ENCODE assay signal across 7 mouse cellular contexts in the genomic region with DNA sequence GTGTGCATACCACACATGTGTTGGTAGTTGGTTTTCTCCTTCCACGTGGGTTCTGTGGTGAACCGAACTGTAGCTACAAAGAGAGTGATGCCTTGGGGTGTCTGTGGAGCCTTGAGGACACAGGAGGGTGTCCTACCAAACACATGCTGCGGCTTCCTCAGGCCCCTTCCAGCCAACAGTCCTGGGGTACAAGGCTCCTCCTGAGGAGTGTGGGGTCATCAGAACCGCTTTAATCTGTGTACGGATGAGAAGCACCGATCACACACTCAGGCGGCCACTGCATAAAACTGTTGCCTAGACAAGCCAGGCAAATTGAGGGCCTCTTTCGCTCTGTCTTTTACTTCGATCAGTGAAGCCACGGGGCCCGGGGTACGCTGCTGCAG. TPM values are rescaled to one million over a fixed set of nuclear protein-coding genes. Genes with fewer than 3 reads are reported as not detected.
DNase-seq lines count a peak whose midpoint lies in the region; ATAC-seq and TF ChIP-seq lines count a peak whose summit lies in the region.

No protein-coding gene starts in this region.

- H3K36me3 ChIP-seq in MEL (ENCODE audit: control insufficient read depth in 1 of 2, insufficient read depth in 2 of 2, low read length in 2 of 2): peaks cover 0 to 26% of the 10 kb centered on the region in 2 experiments; a peak in 2 of 4 replicates
- no peaks in the 10 kb centered on the region for H3K36me3 ChIP-seq in forebrain, embryonic 12.5 days (replicated peaks)
- H3K36me3 ChIP-seq in hindbrain, postnatal 0 days (ENCODE audit: insufficient read depth, low read length): no peaks in the 10 kb centered on the region
- no peaks in the 10 kb centered on the region for H3K36me3 ChIP-seq in limb, embryonic 13.5 days
- no peaks in the 10 kb centered on the region for H3K36me3 ChIP-seq in midbrain, embryonic 16.5 days (ENCODE audit: control insufficient read depth, insufficient read depth, low read length)

- no peak for TF ChIP-seq EP300 in MEL (IDR thresholded peaks at IDR 0.05; ENCODE audit: low read depth in 1 of 2, low read length in 2 of 2)

- peak; percentile 34 to 39; a peak in 1 of 4 replicates for TF ChIP-seq POLR2A in MEL (IDR thresholded peaks at IDR 0.05; ENCODE audit: control insufficient read depth in 1 of 2, insufficient read depth in 1 of 2, low read depth in 1 of 2, low read length in 2 of 2, poor library complexity in 1 of 2)

- TF ChIP-seq CTCF in MEL (IDR thresholded peaks at IDR 0.05 in 2 of 3, conservative IDR thresholded peaks at IDR 0.05 in 1 of 3; ENCODE audit: control insufficient read depth in 1 of 3, insufficient read depth in 1 of 3, low read depth in 2 of 3, low read length in 3 of 3, poor library complexity in 1 of 3, severe bottlenecking in 1 of 3): no peak
- no peak for TF ChIP-seq CTCF in hindbrain, postnatal 0 days (IDR thresholded peaks at IDR 0.05; ENCODE audit: low read depth)

- H3K4me3 ChIP-seq in MEL (ENCODE audit: control insufficient read depth in 1 of 2, insufficient read depth in 1 of 2, low read depth in 2 of 2, low read length in 2 of 2): peak overlapping the region; percentile 59 to 82
- H3K4me3 ChIP-seq in brown adipose tissue, adult 24 weeks (ENCODE audit: insufficient read depth, low read depth, low read length): peak overlapping the region; percentile 86
- H3K4me3 ChIP-seq in forebrain, embryonic 12.5 days (replicated peaks): peak overlapping the region; percentile 79
- peak overlapping the region; percentile 34 for H3K4me3 ChIP-seq in hindbrain, postnatal 0 days (ENCODE audit: low read length)
- peak overlapping the region; percentile 44 for H3K4me3 ChIP-seq in limb, embryonic 13.5 days
- H3K4me3 ChIP-seq in midbrain, embryonic 16.5 days (ENCODE audit: low read depth, low read length): peak overlapping the region; percentile 40

- peak overlapping the region; percentile 76 for H3K27ac ChIP-seq in MEL (ENCODE audit: control insufficient read depth, low read depth, low read length)
- H3K27ac ChIP-seq in brown adipose tissue, adult 24 weeks (replicated peaks; ENCODE audit: low read depth, low read length): peak overlapping the region; percentile 98
- H3K27ac ChIP-seq in forebrain, embryonic 12.5 days: peak overlapping the region; percentile 99
- H3K27ac ChIP-seq in hindbrain, postnatal 0 days: peak overlapping the region; percentile 95
- H3K27ac ChIP-seq in limb, embryonic 13.5 days: peak overlapping the region; percentile 93
- H3K27ac ChIP-seq in midbrain, embryonic 16.5 days (ENCODE audit: low read length): peak overlapping the region; percentile 90

- no peaks in the 10 kb centered on the region for H3K9me3 ChIP-seq in MEL (replicated peaks; ENCODE audit: insufficient read depth, low read length)
- H3K9me3 ChIP-seq in forebrain, embryonic 12.5 days: no peaks in the 10 kb centered on the region
- no peaks in the 10 kb centered on the region for H3K9me3 ChIP-seq in hindbrain, postnatal 0 days (ENCODE audit: low read length)
- no peaks in the 10 kb centered on the region for H3K9me3 ChIP-seq in limb, embryonic 13.5 days
- no peaks in the 10 kb centered on the region for H3K9me3 ChIP-seq in midbrain, embryonic 16.5 days (replicated peaks; ENCODE audit: control insufficient read depth, low read length, poor library complexity, severe bottlenecking)

- TF ChIP-seq RAD21 in MEL (IDR thresholded peaks at IDR 0.05; ENCODE audit: low read depth, low read length): no peak

- H3K79me2 ChIP-seq in MEL (ENCODE audit: control insufficient read depth, insufficient read depth, low read length, poor library complexity): peaks cover 40% of the 10 kb centered on the region

- peaks cover 0 to 26% of the 10 kb centered on the region in 2 experiments; a peak in 3 of 4 replicates for H3K4me1 ChIP-seq in MEL (ENCODE audit: control insufficient read depth in 1 of 2, insufficient read depth in 2 of 2, low read length in 2 of 2)
- peaks cover 17% of the 10 kb centered on the region for H3K4me1 ChIP-seq in brown adipose tissue, adult 24 weeks (ENCODE audit: control insufficient read depth, insufficient read depth, insufficient read length, low read length)
- peaks cover 33% of the 10 kb centered on the region for H3K4me1 ChIP-seq in forebrain, embryonic 12.5 days
- peaks cover 28% of the 10 kb centered on the region for H3K4me1 ChIP-seq in hindbrain, postnatal 0 days (ENCODE audit: insufficient read depth, low read length)
- peaks cover 39% of the 10 kb centered on the region for H3K4me1 ChIP-seq in limb, embryonic 13.5 days
- H3K4me1 ChIP-seq in midbrain, embryonic 16.5 days (ENCODE audit: control insufficient read depth, insufficient read depth, low read length): peaks cover 32% of the 10 kb centered on the region

- no peaks in the 10 kb centered on the region for H3K27me3 ChIP-seq in MEL (ENCODE audit: control insufficient read depth in 1 of 2, insufficient read depth in 2 of 2, low read length in 2 of 2)
- H3K27me3 ChIP-seq in forebrain, embryonic 12.5 days: no peaks in the 10 kb centered on the region
- H3K27me3 ChIP-seq in hindbrain, postnatal 0 days (ENCODE audit: insufficient read depth, low read length): no peaks in the 10 kb centered on the region
- no peaks in the 10 kb centered on the region for H3K27me3 ChIP-seq in limb, embryonic 13.5 days
- H3K27me3 ChIP-seq in midbrain, embryonic 16.5 days (ENCODE audit: control insufficient read depth, insufficient read depth, low read depth, low read length): no peaks in the 10 kb centered on the region

- WGBS in forebrain, embryonic 12.5 days: 22% methylated on average over 12 of the region's 12 CpGs
- WGBS in hindbrain, postnatal 0 days: 7% methylated on average over 12 of the region's 12 CpGs
- 23% methylated on average over 12 of the region's 12 CpGs for WGBS in limb, embryonic 13.5 days
- 12% methylated on average over 12 of the region's 12 CpGs for WGBS in midbrain, embryonic 16.5 days

- peak overlapping the region; percentile 81 for H3K9ac ChIP-seq in MEL (ENCODE audit: control insufficient read depth, low read depth, low read length, poor library complexity, severe bottlenecking)
- peak overlapping the region; percentile 59 for H3K9ac ChIP-seq in forebrain, embryonic 12.5 days
- H3K9ac ChIP-seq in hindbrain, postnatal 0 days (replicated peaks; ENCODE audit: low read length): peak overlapping the region; percentile 54
- peak overlapping the region; percentile 73 for H3K9ac ChIP-seq in limb, embryonic 13.5 days
- H3K9ac ChIP-seq in midbrain, embryonic 16.5 days (ENCODE audit: low read depth, low read length): peak overlapping the region; percentile 63

- H3K4me2 ChIP-seq in forebrain, embryonic 12.5 days: peak overlapping the region; percentile 56
- H3K4me2 ChIP-seq in hindbrain, postnatal 0 days (ENCODE audit: low read depth, low read length): peak overlapping the region; percentile 65
- peak overlapping the region; percentile 67 for H3K4me2 ChIP-seq in limb, embryonic 13.5 days (replicated peaks)
- peak overlapping the region; percentile 55 for H3K4me2 ChIP-seq in midbrain, embryonic 16.5 days (ENCODE audit: low read length)

- peak; percentile 73 for DNase-seq in MEL (ENCODE audit: low read depth, low spot score)
- peak; percentile 59 for DNase-seq in hindbrain, postnatal 0 days (ENCODE audit: low spot score)
- peak; percentile 45 for DNase-seq in testis, postnatal 14 days (ENCODE audit: low spot score)

- no peak for ATAC-seq in forebrain, embryonic 12.5 days (ENCODE audit: low FRiP score)
- ATAC-seq in hindbrain, postnatal 0 days: no peak
- no peak for ATAC-seq in limb, embryonic 13.5 days (ENCODE audit: low FRiP score, low read depth)
- peak; percentile 3; the same call in 1 of the 2 replicates for ATAC-seq in midbrain, embryonic 16.5 days

TF ChIP-seq in MEL, 35 proteins besides CTCF, POLR2A, EP300 and RAD21 (continues in another document):
- no peak for TF ChIP-seq RCOR1 (IDR thresholded peaks at IDR 0.05; ENCODE audit: low read depth, low read length)

RNA-seq across cellular contexts. Expression of a gene that starts 0.9 kb away (rescaled TPM):
- total RNA-seq in MEL (2012; rRNA removed): 13.2 and 16.1 TPM in 2 replicates
- polyA plus RNA-seq in MEL (2012; ENCODE audit: insufficient read depth in 1 of 2, insufficient read length in 2 of 2, low read depth in 1 of 2, low replicate concordance in 2 of 2, missing spikeins in 1 of 2): 10 to 100 TPM; 13.6 to 34.1 TPM
- 5.8 and 7.0 TPM in 2 replicates for polyA plus RNA-seq in brown adipose tissue, adult 24 weeks (2012; ENCODE audit: insufficient read depth, insufficient read length, missing spikeins)
- polyA plus RNA-seq in forebrain, embryonic 12.5 days (2016; fragmentation: Nextera tagmentation; extraction: Ambion mirVana): 30.6 and 31.3 TPM in 2 replicates
- 31.2 and 36.7 TPM in 2 replicates for total RNA-seq in hindbrain, postnatal 0 days (2014; rRNA removed)
- polyA plus RNA-seq in hindbrain, postnatal 0 days (2015; fragmentation: Nextera tagmentation; extraction: Ambion mirVana): 25.0 and 25.1 TPM in 2 replicates
- 30.4 and 37.7 TPM in 2 replicates for polyA plus RNA-seq in limb, embryonic 13.5 days (2015; fragmentation: Nextera tagmentation; extraction: Ambion mirVana)
- 18.8 and 25.0 TPM in 2 replicates for polyA plus RNA-seq in midbrain, embryonic 16.5 days (2015; fragmentation: Nextera tagmentation; extraction: Ambion mirVana)

RNA-seq across cellular contexts. Expression of a gene that starts 43.7 kb away (rescaled TPM):
- total RNA-seq in MEL (2012; rRNA removed): 189 and 198 TPM in 2 replicates
- 1,000 to 10,000 TPM in 1 of 2 experiments, 100 to 1,000 TPM in 1; 158 to 1,046 TPM for polyA plus RNA-seq in MEL (2012; ENCODE audit: insufficient read depth in 1 of 2, insufficient read length in 2 of 2, low read depth in 1 of 2, low replicate concordance in 2 of 2, missing spikeins in 1 of 2)
- polyA plus RNA-seq in brown adipose tissue, adult 24 weeks (2012; ENCODE audit: insufficient read depth, insufficient read length, missing spikeins): 1,109 and 1,394 TPM in 2 replicates
- polyA plus RNA-seq in forebrain, embryonic 12.5 days (2016; fragmentation: Nextera tagmentation; extraction: Ambion mirVana): 248 TPM in 2 replicates
- total RNA-seq in hindbrain, postnatal 0 days (2014; rRNA removed): 226 and 267 TPM in 2 replicates
- polyA plus RNA-seq in hindbrain, postnatal 0 days (2015; fragmentation: Nextera tagmentation; extraction: Ambion mirVana): 562 and 575 TPM in 2 replicates
- polyA plus RNA-seq in limb, embryonic 13.5 days (2015; fragmentation: Nextera tagmentation; extraction: Ambion mirVana): 239 and 242 TPM in 2 replicates
- 400 and 424 TPM in 2 replicates for polyA plus RNA-seq in midbrain, embryonic 16.5 days (2015; fragmentation: Nextera tagmentation; extraction: Ambion mirVana)

RNA-seq across cellular contexts. Expression of a gene that starts 43.8 kb away (rescaled TPM):
- total RNA-seq in MEL (2012; rRNA removed): 104 and 118 TPM in 2 replicates
- 100 to 1,000 TPM in 1 of 2 experiments, not detected in 1; 109 TPM for polyA plus RNA-seq in MEL (2012; ENCODE audit: insufficient read depth in 1 of 2, insufficient read length in 2 of 2, low read depth in 1 of 2, low replicate concordance in 2 of 2, missing spikeins in 1 of 2)
- polyA plus RNA-seq in brown adipose tissue, adult 24 weeks (2012; ENCODE audit: insufficient read depth, insufficient read length, missing spikeins): 7.0 and 15.9 TPM in 2 replicates
- polyA plus RNA-seq in forebrain, embryonic 12.5 days (2016; fragmentation: Nextera tagmentation; extraction: Ambion mirVana): 43.2 and 45.6 TPM in 2 replicates
- total RNA-seq in hindbrain, postnatal 0 days (2014; rRNA removed): 50.9 and 56.5 TPM in 2 replicates
- polyA plus RNA-seq in hindbrain, postnatal 0 days (2015; fragmentation: Nextera tagmentation; extraction: Ambion mirVana): 26.3 and 26.8 TPM in 2 replicates
- 38.3 and 41.4 TPM in 2 replicates for polyA plus RNA-seq in limb, embryonic 13.5 days (2015; fragmentation: Nextera tagmentation; extraction: Ambion mirVana)
- 38.5 and 43.7 TPM in 2 replicates for polyA plus RNA-seq in midbrain, embryonic 16.5 days (2015; fragmentation: Nextera tagmentation; extraction: Ambion mirVana)

Comparison
In these comparisons a context has a peak if more than half of its experiments do, and no peak if none do; other contexts are left out.
1. H3K4me3 ChIP-seq: peak in every context shown above with its lines; median percentile 86 in brown adipose tissue, adult 24 weeks; 79 in forebrain, embryonic 12.5 days; 70 in MEL; 44 in limb, embryonic 13.5 days; 40 in midbrain, embryonic 16.5 days; 34 in hindbrain, postnatal 0 days.